Mouse (Mus musculus): ENCODE measurements at regions not wholly inside any gene's neighbourhood (a gene's known extent, or its start where the extent isn't known, plus 50 kb on each side); places are given as distances from the start of the nearest gene placed in this dataset.

DNA sequence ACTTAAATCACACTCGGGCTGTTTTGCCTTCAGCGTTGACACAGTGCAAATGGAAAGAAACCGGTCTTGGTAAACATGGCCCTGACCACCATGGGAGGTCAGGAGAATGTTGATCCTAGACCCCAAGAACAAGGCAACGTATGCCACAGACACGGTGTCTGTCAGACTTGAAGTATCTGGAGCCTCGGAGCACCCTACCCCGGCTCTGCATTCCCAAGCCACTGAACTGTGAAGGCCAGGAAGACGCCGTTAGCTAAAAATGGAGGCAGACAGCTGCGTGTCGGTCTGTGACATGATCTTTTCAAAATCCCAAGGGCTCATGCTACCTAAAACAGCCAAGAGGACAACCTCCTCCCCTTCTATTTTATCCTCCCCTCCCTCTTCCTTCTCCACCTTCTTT, 282.0 kb downstream of the Sox4 start:
- no peak for TF ChIP-seq POLR2A (IDR thresholded peaks at IDR 0.05; ENCODE audit: control insufficient read depth, extremely low read depth, insufficient read depth, low read length, poor library complexity)
- no peak for TF ChIP-seq CTCF (IDR thresholded peaks at IDR 0.05; ENCODE audit: borderline replicate concordance, control insufficient read depth, extremely low read depth, insufficient read depth, low read length, poor library complexity)

All from thymus, adult 2 months (tissue).